Mouse (Mus musculus) hematopoietic stem cell, adult 5-6 weeks (primary cell): ENCODE data around the gene Pold3. TPM values are rescaled to one million over a fixed set of nuclear protein-coding genes. Genes with fewer than 3 reads are reported as not detected.
"Not testable (repeated sequence)": the region's sequence is repeated elsewhere in the genome, so short reads cannot be mapped to it uniquely, and the experiment has no call there.

Experiments
- ATAC-seq, 2 experiments: fragments of 125-278 bp in 1 of 2; replicated peaks in 1 of 2; 2 replicates each; pipeline ENCODE4 v1.8.0; 2016 to 2017; ENCODE audit warnings: inconsistent platforms in 2 of 2, mild to moderate bottlenecking in 2 of 2, moderate number of reproducible peaks in 2 of 2, low read depth in 1 of 2, moderate TSS enrichment in 1 of 2; ENCODE audit not compliant: low FRiP score in 2 of 2, poor library complexity in 2 of 2, severe bottlenecking in 2 of 2, insufficient read depth in 1 of 2, low TSS enrichment in 1 of 2
- total RNA-seq: library from RNA; stranded (forward); fragments of 172-1452, 232-1000 nt; gene quantifications from 2 replicates; pipeline ENCODE4 v1.2.3, GENCODE M21; 2017

Gene Pold3
- total RNA-seq, 1 experiment from 2014 or later: 118 TPM

DNA sequence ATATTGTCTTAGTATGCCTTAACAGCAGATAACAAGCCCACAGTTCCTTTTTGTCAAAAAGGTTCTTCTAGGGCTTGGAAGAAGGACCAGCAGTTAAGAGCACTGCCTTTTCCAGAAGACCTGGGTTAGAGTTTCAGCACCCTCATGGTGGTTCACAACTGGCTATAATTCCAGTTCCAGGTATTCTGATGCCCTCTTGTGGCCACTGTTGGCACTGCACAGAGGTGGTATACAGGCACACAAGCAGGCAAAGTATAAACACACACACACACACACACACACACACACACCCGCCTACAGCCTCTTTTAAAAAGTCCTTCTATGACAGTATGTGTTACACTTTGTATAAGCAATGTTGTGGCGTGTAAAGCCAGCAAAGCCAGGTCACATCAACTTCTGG, 2.8 kb upstream of the Pold3 start:
- no peak for ATAC-seq

DNA sequence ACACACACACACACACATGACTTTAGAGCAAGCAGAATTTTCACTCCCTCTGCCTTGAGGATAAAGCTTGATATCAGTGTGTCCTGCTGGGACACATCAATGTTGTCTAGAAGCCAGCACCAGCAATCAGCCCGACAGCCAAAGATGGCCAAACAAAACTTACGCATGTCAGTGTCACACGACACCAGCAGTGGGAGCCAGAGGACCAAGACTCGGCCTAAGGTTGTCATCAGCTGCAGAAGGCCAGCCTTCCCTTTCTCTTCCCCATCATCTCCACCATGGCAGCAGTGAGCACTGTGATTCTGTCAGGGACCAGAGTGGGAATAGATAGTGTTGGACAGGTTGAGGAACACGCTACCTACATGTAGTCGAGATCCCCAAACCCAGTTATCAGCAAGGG, 2.1 kb upstream of the Pold3 start:
- peak; percentile 58 to 60 for ATAC-seq

DNA sequence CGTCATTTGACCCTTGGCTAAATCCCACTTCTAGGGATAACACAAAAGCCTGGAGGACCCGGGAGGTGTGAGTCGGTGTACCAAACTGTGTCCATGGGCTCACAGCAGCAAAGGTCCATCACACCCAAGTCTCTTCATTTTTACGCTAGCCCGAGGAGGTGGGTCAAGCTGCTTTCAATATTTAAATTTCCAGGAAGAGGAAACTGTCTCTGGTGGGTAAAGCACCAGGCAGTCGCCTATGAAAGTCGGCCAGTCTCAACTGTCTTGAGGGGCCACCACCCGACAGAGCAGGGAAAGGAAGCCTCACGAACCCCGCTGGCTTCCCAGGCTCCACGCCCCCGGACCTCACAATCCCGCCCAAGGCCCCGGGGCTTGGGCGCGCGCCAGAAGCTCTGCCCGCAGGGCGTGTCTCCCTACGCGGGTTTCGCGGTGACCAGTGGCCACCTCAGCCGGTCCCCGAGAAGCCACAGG, 539 bp downstream of the Pold3 start:
- ATAC-seq: peak; percentile 10 to 16; a peak in 1 of 4 replicates

DNA sequence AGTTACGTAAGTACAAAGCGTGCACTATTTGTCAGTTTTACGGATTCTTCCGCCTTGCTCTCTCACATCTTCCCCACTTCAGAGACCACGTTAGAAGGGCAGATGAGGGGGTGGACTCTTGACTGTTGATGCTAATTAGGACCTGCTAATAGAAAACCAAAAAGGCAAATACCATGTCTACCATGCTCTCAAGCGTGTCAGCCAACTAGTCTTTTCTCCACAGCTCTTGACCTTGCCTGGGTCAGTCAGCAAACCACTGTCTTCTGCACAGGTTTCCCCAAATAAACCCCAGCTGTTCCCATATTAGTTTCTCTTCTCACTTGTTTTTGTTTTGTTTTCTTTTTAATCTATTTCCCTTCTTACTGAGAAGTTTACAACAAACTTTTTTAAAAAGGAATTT, 7.1 kb downstream of the Pold3 start:
- ATAC-seq: no peak

DNA sequence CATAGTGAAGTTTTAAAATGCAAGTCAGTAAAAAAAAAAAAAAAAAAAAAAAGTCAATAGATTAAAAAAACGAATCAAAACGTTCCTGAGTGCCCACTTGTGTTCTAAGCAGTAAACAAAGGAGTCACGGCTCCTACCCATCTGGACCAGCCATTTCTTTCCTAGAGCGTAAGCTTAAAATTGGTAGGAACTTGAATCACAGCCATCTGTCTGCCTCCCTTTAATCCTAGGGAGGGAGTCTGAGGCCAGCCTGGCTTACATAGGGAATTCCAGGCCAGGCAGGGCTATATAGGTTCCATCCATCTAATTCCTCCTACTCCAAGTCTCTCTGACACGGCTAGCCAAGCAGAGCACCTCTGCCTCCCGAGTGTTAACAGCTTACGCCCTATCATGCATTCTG, 7.5 kb downstream of the Pold3 start:
- no peak for ATAC-seq

DNA sequence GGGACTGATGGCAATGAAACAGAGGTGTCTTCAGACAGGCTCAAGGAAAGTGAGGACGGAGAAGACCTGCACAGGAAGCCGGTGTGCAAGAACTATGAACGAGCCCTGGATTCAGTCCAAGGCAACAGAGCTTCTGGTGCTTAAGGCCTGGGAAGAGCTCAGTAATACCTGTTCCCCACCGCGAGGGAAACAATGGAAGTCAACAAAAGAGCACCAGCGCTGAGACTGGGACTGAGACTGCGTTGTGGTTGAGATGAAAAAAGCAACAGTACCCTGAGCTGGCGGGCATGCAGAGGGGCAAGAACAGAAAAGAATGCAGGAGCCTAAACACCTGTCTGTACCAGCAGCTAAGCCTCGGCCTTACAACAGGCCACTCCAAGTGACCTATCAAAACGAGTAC, 9.9 kb downstream of the Pold3 start:
- no peak for ATAC-seq

DNA sequence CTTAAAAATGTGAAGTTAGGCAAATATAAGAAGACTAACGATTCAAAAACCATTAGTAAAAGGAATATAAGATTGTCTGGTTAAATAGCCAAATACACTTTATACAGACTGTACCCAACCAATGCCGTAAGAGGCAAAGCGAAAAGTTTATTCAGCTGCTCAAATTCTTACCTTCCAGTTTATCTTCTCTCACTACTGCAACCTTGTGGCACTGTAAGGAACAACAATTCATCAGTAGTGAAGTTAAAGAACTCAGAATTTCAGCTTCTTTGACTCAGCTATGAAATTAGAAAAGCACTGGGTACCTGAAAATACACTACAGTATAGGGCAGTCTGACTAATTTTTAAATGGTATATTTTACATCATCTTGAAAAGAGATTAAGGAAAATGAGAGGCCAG, 13.0 kb downstream of the Pold3 start:
- ATAC-seq: 0 out of 4 replicates have a peak, but pooled peaks of 1 of the 2 experiments have one; percentile 37

DNA sequence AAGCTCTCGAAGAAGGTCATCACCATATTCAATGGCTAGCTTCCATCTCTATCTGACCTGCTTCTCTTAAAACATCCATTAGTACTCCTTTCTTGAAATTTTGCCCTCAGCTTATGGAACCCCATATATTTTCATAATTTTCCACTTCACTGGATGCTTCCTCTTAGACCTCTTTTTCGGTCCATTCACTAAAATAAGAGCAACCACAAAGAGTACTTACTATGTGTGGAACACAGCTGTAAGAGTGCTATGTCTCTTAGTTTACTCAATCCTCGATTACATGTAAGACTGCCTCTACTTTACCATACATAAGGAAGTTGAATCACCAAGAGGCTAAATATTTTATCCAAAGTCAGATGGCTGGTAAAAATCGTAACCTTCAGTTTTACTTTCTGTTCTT, 16.7 kb downstream of the Pold3 start:
- ATAC-seq: no peak

DNA sequence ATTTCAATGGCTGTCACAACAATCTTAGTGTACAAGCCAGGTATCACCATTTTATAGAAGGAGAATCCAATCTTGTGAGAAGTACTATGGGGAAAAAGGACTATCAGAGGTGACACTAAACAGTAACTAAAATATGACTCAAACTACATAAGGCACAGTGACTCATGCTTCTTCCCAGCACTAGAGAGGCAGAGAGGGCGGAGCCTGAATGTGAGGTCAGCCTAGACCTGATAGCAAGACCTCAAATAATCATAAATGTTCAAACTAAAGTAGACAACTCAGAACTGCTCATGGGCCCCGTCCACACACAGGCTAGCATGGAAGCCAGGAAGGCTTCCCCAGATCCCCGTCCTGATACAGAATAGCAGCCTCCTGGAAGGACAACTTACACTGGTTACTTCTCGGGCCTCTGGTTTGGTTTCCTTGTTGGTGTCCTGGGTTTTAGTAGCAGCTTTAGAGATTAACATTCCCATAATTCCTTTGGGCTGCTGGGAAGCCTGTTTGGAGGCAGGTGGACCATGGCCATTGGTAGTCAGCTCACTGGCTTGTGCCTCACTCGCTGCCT, 21.3 kb downstream of the Pold3 start:
- ATAC-seq: no peak

DNA sequence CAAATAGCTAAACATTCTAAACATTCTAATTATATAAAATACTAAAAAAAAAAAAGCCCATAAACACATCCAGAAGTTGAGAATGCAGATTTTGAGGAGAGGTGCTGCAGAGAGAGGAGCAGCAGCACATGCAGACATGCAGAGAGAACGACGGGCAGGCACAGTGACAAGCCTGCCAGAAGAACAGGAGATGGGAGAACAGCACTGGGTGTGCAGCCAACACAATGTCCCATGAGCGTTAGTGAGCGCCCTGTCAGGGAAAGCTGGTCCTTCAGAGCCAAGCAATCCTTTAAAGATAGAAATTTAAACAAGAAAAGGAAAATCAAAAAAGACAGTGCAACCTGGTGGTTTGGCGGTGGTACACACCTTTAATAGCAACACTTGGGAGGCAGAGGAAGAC, 34.5 kb downstream of the Pold3 start:
- ATAC-seq: no peak

DNA sequence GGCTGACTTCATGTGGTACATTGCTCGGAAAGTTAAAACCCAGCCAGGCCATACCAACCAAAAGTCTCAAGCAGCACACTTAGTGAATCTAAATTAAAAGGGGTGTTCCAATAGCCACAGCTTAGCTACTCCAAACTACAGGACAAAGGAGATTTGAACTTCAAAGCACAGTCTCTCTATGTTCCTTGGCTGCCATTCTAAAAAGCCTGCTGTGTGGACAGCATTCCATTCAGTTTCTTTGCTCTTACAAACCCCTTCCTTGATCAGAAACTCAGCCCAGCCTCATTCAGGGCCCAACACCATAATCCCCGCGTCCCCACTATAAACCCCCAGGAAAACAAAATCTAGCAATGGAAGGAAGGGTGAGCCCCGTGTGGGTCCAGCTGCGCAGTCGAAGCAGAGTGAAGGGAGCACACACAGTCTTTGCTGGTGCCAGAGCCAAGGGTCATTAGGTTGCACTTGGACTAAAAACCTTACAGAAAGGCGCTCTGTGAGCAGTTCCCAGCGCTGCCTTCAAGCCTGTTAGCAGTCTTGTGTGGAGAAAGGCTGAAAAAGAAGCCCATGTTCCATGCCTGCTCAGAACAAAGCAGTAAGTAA, 35.1 kb downstream of the Pold3 start:
- ATAC-seq: no peak

DNA sequence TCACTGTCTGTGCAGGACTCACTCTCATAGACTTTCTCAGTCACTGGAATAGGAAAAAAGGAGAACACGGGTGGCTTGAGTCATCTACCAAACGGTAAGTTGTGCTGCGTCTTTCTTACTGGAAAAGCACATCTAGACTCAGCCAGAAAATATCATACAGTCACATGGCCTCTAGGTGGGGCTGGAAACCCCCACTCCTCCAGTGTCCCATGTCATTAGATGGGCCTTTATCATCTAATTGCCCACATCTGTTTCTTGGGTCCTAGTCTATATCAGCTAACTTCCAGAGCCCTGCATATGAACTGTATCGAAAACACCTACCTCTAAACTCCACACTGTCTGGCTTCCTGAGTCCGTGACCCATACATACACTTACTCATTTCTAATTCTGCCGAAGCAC, 37.6 kb downstream of the Pold3 start:
- ATAC-seq: no peak

DNA sequence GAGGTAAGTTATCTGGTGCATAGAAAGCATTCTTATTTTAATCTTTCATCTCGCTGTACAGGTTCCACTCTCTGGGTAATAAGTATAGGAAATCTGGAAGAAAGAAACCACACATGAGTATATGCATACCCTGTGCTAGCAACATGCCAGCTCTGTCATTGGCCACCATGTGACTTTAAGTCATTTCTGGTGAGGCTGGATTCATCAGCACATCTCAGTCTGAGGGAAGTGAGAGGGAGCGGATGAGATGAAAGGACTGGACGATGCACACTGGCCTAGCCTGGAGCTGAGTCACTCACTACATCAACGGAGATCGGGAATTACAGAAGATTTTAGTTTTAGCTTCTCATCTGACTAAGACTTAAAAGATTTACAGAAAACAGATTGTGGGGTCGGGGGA, 38.5 kb downstream of the Pold3 start:
- ATAC-seq: no peak

DNA sequence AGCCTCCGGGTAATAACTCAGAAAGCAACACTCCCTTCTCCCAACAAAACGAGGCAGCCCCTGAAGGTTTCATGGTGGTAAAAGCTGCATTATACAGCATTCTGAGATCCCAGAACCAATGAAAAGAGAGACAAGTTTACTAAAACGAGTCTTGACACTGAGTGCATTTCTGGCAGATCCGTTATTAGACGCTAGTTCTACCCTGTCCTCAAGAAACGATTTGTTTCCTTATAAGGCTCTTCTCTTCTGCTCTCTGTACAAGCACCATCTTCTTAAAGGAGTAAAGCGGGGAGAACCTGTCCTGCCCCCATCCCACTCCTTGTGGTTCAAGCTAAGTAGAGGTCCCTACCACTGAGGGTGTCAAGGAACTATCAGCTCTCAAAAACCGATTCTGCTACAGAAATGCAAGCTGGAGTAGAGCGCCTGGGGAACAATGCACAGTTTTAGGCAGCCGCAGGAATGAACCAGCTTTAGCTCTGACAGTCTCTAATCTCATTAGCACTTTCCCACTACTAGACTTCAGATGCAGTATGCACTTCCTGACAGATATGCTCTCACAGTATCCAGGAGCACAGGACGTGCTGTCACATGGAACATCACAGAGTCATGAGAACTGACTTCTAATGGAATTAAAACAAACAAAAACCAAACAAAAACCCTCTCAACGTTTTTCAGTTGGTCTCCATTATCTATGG, 41.1 kb downstream of the Pold3 start:
- no peak for ATAC-seq

DNA sequence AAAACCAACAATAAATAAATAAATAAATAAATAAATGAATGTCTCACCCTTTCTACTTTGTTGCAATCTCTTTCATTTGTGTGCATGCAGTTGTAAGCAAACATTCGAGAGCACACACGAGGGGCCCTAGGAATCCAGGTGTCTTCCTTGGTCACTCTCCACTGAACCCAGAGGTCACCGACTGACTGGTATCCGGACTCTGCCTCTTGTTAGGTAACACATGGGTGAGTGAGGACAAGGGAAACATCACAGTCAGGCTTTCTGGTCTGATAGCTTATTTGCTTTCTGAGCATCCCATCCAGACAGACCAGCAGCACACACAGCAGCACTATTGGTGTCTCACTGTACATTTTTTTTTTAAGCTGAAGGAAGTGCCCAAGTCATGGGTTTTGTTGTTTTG, 44.3 kb downstream of the Pold3 start:
- ATAC-seq: no peak

DNA sequence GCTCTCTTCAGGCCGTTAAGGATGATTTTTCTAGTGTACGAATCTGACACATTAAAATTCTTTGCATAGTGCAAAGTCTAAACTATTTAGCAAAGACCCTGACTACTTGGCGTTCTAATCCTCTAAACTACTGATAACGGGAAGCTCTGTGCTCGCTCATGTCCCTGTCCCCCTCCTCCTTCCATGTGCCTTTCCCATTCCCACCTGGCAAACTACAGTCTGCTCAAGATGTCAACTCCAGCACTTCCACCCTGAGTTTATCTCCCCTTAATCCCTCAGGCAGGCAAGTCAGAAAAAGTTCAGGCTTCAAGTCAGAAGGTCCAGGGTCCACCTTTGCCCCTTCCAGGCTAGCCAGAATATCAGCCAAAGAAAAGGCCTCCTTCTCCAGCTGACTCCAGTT, 45.1 kb downstream of the Pold3 start:
- ATAC-seq: no peak

DNA sequence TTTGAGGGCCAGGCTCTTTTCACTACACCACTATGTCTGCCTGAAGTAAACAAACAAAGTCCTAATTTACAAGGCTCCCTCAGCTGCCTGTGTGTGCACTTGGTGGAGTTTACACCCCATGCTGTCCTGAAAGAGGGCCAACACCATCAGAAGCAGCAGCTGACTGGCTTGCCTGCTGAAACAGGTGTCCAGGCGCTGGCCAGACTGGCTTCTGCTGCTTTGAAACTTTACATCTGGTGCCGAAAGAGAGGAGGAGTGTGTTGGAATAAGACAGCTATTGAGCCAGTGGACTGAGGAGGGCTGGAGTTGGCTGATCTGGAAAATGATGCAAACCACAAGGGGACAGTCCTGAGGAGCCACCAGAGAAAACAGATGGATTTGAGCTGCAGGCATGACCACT, 47.4 kb downstream of the Pold3 start:
- ATAC-seq: no peak

DNA sequence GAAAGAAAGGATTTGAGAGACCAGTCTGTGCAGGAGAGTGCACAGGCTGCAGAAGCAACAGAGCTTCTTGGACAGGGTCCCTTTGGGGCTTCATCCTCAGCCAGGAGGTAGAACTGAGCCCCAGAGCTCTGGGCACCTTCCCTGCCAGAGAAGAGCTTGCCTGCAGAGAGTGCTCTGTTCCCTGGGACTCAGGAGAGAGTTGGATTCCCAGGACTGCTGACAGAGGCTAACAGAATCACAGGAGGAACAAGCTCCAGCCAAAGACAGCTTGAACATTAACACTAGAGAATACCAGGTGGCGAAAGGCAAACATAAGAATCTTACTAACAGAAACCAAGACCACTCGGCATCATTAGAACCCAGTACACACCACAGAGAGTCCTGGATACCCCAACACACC, 68.4 kb downstream of the Pold3 start:
- ATAC-seq: not testable (repeated sequence)

DNA sequence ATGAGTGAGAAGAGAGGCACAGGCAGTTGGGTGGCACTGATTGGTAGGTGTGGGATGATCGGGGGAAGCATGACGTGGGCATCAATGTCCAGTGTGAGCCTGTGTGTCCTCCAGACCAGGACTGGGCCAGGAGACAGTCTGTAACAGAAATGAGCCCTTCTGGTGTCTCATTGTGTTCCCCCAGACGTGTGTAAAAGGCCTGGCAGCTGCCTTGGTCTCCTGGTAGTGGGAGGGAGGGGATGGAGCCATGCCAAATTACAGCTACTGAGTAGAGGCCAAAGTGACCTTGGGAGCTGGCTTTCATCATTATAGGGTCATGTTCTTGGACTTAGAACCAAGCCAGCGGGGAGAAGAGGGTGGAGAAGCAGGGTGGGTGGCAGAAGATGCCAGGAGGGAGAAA, 69.5 kb downstream of the Pold3 start:
- no peak for ATAC-seq
